Mouse (Mus musculus) erythroblast, embryonic 14.5 days (primary cell): ENCODE measurements around the gene Renbp.

ENCODE experiments used
- GATA1 ChIP-seq: IDR thresholded peaks from 2 replicates; pipeline ENCODE4 v1.6.1; 2012; ENCODE audit warnings: low read length, inconsistent platforms, mixed read lengths
- TAL1 ChIP-seq: IDR thresholded peaks from 3 replicates; pipeline ENCODE4 v1.6.1; 2012; ENCODE audit warnings: low read length, inconsistent platforms, mixed read lengths

DNA sequence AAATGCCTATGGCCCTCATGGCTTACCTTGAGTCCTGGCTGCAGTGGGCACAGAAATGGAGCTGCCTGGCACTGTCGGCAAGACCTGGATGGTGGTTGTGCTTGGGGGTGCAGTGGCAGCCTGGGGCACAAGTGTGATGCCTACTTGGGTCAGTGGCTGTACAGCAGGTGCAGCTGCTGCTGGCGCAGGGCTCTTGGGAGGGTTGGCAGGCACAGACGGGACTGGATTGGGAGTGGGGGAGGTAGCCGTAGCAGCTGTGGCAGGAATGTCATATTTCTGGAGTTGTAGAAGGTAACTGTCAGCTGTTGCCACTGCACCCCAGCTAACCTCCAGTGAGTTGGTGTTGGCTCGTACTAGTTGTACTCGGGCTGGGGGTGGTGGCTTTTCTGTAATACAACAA is 24.3 kb upstream of the Renbp start:
- no peak for TF ChIP-seq GATA1
- TF ChIP-seq TAL1 = no peak
